Mouse (Mus musculus) hematopoietic stem cell, adult 5-6 weeks (primary cell): ENCODE measurements at regions not wholly inside any gene's neighbourhood (a gene's known extent, or its start where the extent isn't known, plus 50 kb on each side); places are given as distances from the start of the nearest gene placed in this dataset.

ENCODE experiments used
- ATAC-seq, 2 experiments: fragments of 125-278 bp in 1 of 2; replicated peaks in 1 of 2; 2 replicates each; pipeline ENCODE4 v1.8.0; 2016 to 2017; ENCODE audit warnings: inconsistent platforms in 2 of 2, mild to moderate bottlenecking in 2 of 2, moderate number of reproducible peaks in 2 of 2, low read depth in 1 of 2, moderate TSS enrichment in 1 of 2; ENCODE audit not compliant: low FRiP score in 2 of 2, poor library complexity in 2 of 2, severe bottlenecking in 2 of 2, insufficient read depth in 1 of 2, low TSS enrichment in 1 of 2

- ATAC-seq: no peak
These were observed 163.5 kb upstream of the Nfe2l3 start for GRCm38 (mm10) chr6:51268931-51269330.

DNA sequence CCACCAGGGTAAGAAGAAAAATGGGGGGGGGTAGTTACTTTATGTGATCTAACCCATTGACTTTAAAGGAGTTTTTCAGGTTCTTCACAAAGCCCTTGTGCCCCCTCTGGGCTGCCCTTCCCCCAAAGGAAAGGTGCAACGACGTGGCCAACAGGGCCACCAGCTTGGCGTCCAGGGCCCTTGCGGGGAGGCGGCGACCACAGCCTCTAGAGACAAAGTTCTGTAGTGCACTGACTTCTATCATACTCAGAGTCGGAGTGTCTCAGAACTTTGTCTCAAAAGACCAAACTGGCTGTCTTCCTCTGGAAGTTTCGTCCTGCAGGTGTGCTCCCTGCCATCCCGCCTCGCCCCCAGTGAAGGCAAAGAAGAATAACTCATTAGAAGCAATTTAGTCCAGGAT is 162.9 kb upstream of the Nfe2l3 start:
- no peak for ATAC-seq

- peak; percentile 76 to 86 for ATAC-seq
These were observed 162.0 kb upstream of the Nfe2l3 start for GRCm38 (mm10) chr6:51270216-51271127.

DNA sequence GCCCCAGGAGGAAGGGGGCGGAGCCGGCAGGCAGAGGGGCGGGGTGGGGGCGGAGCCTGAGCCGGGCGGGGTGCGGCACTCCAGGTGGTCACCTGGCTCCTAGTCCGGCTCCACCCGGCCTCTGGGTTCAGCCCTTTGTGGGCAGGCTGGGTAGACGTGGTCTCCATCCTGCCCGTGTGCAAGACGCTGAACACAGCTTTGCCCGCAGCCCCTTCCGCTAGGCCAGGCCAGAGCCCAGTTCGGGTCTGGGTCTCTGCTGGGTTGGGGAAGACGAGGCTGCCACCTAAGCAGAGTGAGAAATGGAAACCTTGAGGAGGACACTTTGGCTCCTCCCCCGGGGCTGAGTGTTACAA is 161.4 kb upstream of the Nfe2l3 start:
- no peak; a peak in 1 of 4 replicates for ATAC-seq

DNA sequence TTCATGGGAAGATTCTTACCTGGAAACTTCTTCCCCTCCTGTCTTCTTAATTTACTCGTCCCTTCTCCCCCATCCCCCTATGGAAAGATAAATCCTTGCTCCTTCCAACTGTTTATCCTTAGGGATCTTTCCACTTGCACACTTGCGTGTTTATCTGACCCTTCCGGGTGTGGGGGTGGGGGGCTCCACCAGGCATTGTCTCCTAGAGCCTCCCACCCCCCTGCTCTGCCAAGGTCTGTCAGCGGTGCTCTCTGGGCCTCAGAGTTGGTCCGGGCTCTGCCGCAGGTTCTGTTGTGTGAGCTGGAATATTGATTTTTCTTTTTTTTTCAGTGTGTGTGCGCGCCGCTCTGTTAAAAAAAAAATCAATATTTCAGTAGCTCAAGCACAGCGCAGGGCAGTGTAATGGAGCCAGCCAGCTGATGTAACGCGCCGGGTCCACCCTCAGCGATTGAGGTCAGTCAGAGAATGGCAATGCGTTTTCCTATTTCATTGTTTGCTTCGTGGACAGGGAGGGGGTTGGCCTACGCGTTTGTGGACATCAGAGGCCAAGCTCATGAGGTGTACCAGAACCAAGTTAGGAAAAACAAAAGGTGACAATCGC is 160.2 kb upstream of the Nfe2l3 start:
- ATAC-seq: no peak

- ATAC-seq: no peak
These were observed 153.0 kb upstream of the Nfe2l3 start for GRCm38 (mm10) chr6:51279491-51279890.

DNA sequence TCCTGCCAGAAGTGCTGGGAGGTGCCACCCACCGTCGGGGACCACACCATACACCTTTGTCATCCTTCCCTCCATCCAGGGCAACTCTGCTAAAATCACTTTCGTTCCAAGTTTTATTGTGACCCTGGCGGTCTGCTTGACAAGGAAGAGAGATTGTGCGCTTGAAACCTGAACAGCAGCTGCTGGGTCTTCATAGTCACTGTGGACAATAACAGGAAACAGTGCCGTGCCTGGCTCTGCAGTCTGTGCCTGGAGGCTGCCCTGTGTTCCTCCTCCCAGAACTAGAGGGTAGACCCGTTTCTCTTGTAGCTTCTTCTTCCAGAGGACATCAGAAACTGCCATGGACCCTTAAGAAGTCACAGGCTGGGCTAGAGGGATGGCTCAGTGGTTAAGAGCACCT is 152.2 kb upstream of the Nfe2l3 start:
- peak; percentile 53 to 72; a peak in 3 of 4 replicates for ATAC-seq

GRCm38 (mm10) chr6:51283916-51284706 is 148.4 kb upstream of the Nfe2l3 start:
- no peak for ATAC-seq

- no peak for ATAC-seq
These were observed 147.6 kb upstream of the Nfe2l3 start for GRCm38 (mm10) chr6:51284881-51285280.

DNA sequence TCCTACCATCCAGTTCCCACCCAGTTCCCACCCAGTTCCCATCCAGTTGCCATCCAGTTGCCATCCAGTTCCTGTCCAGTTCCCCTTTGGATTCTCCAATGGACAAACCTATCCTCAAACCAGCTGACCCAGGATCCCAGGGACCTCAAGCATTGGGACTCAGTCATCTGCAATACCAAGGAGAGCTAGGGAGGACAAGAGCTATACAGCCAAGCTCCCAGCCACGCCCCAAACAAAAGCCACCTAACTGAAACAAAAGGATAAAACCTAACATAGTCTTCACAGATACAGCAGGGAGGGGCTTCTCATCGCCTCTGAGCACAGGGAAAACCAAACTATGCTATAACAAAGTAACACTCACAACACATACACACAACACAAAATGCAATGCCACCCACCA is 145.6 kb upstream of the Nfe2l3 start:
- ATAC-seq: no peak

DNA sequence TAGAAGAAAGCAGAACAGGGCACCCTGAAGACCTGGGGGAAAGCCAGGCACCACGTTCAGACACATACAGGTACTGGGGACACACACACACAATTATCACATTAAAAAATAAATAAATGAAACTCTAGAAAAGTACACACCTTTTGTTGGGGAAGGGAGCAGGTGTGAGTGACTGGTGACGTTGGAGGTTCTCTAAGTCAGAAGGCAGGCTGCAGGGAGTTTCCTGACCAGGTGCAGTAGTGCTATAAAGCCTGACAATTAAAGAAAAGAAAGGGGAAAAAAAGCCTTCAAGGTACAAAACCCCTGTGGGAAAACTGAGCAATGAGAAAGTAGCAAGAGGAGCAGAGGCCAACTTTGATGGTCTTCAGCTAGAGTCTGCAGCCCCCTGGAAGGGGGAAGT is 145.1 kb upstream of the Nfe2l3 start:
- ATAC-seq: no peak

DNA sequence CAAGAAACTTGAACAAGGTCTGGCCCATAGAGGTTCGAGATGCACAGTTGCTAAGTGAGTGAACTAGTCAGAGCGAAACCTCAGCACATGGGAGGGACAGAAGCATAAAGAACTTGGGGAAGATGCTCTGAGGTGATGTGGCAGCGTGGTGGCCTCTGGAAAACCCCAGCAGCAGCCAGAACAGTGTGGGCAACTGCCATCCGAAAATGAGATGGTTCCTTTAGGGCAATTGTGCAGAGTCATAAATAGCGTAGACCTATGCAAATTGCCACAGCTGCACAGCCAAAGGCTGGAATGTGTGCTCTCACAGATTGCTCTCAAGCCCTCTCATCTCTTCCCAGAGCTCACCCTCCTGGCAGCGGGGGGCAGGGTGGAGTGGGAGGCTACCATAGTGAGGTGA is 144.7 kb upstream of the Nfe2l3 start:
- ATAC-seq: peak in 1 of 2 experiments; percentile 51; a peak in 1 of 4 replicates

DNA sequence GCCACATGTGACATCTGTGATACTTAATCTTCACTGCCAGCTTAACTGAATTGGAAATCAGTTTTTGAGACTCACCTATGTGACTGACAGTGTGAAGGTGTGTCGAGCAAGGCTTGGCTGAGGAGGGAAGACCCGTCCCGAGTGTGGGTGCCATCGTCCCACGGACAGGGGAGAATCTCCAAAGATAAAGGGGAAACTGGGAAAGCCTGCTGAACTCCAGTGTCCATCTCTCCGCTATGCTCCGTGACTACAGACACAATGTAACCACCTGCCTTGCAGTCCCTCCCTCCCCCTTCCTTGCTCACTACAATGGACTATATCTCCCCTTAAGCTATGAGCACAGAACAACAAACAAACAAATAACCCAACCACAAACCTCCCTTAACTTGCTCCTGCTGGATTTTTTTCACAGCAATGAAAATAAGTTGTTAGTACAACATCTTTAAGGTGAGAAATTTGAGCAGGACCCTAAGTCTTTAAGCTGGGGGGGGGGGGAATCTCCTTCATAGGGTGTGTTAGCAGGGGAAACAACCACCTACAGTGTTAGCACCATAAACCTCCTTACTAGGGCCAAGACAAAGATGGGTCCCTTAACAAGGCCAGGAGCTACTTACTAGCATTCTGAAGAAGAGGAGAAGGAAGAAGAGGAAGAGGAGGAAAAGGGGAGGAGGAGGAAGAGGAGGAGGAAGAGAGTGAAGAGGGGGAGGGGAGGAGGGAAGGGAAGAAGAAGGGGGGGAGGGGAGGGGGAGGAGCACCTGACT is 144.0 kb upstream of the Nfe2l3 start:
- no peak for ATAC-seq

DNA sequence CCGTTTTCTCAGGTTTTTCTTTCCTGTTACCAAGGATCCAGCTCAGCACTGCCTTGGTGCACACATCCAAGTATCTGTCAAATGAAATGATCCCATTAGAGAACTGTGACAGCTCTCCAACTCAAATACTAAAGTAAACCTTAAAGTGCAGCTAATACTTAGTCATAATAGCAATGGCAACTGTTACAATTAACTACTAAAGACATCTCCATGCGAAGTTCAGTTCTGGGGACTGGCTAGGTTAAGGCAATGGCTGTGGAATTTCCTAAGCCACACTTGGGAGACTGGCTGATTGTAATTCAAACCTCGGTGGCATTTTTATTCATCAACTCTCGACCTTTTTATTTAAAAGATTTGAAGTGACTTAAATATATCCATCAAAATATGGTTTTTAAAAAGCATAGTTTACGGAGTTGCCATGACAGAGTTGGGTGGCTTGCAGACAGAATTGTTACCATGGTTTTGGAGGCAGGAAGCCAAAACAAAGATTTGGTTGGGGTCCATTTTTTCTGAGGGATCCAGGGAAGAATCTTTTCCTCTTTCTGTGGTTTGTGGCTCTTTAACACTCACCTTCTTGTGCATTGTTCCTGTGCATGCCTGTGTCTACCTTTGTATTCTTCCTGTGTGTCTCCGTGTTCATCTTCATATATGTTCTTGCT is 143.3 kb upstream of the Nfe2l3 start:
- no peak for ATAC-seq

GRCm38 (mm10) chr6:51300694-51301417 is 131.6 kb upstream of the Nfe2l3 start:
- no peak for ATAC-seq

- ATAC-seq: 0 out of 4 replicates have a peak, but pooled peaks of 1 of the 2 experiments have one; percentile 22
These were observed 130.6 kb upstream of the Nfe2l3 start for GRCm38 (mm10) chr6:51301831-51302230.
